Mouse (Mus musculus) liver, adult 2 months (tissue): ENCODE data around the gene Gm45716. TPM values are rescaled to one million over a fixed set of nuclear protein-coding genes. Genes with fewer than 3 reads are reported as not detected.

Experiments
- DNase-seq: peaks from one replicate; pipeline ENCODE4 v3.0.0-alpha.2; 2011; ENCODE audit warnings: low read depth, low spot score; ENCODE audit errors: extremely low read depth
- H3K27ac ChIP-seq: fragments of 200-500 bp; replicated peaks from 2 replicates; pipeline ENCODE4 v1.5.1; 2012; ENCODE audit warnings: low read depth, mild to moderate bottlenecking, control low read depth, inconsistent platforms, low read length; ENCODE audit not compliant: insufficient read depth
- H3K27me3 ChIP-seq: fragments of 200-500 bp; 2 replicates; pipeline ENCODE4 v1.6.1; 2012; ENCODE audit warnings: mild to moderate bottlenecking, moderate library complexity, low read length, inconsistent platforms; ENCODE audit not compliant: control insufficient read depth, insufficient read depth
- H3K36me3 ChIP-seq: fragments of 200-500 bp; 2 replicates; pipeline ENCODE4 v1.6.1; 2012; ENCODE audit warnings: low read length, inconsistent platforms; ENCODE audit not compliant: control insufficient read depth, insufficient read depth
- H3K4me1 ChIP-seq: fragments of 200-500 bp; 2 replicates; pipeline ENCODE4 v1.6.1; 2011; ENCODE audit warnings: low read length; ENCODE audit not compliant: control insufficient read depth, insufficient read depth
- H3K4me3 ChIP-seq: fragments of 200-500 bp; 2 replicates; pipeline ENCODE4 v1.5.1; 2011; ENCODE audit warnings: low read depth, mild to moderate bottlenecking, control low read depth, low read length, moderate library complexity; ENCODE audit not compliant: insufficient read depth
- H3K79me2 ChIP-seq: fragments of 200-500 bp; 2 replicates; pipeline ENCODE4 v1.6.1; 2012; ENCODE audit warnings: inconsistent platforms, mild to moderate bottlenecking, low read length, moderate library complexity; ENCODE audit not compliant: control insufficient read depth, insufficient read depth
- H3K9ac ChIP-seq: fragments of 200-500 bp; 2 replicates; pipeline ENCODE4 v1.6.1; 2012; ENCODE audit warnings: low read depth, mild to moderate bottlenecking, control low read depth, inconsistent platforms, low read length
- CTCF ChIP-seq: fragments of 200-500 bp; IDR thresholded peaks from 2 replicates; pipeline ENCODE4 v1.5.1; 2011; ENCODE audit warnings: low read depth, low read length, control low read depth
- POLR2A ChIP-seq: fragments of 200-500 bp; IDR thresholded peaks from 2 replicates; pipeline ENCODE4 v1.6.1; 2011; ENCODE audit warnings: low read length, control low read depth; ENCODE audit not compliant: insufficient read depth; ENCODE audit errors: extremely low read depth
- WGBS: fragments of 180-500 bp; shearing (Covaris S2); methylation state at CpG from one replicate; pipeline ENCODE4 v1.1.7; 2018; 5-methylcytosine and 5-hydroxymethylcytosine counted together
- polyA plus RNA-seq: library from polyadenylated mRNA; depleted of rRNA; stranded (reverse); fragments of >200 nt; gene quantifications from 2 replicates; pipeline ENCODE4 v1.2.3, GENCODE M21; 2012
- total RNA-seq: library from RNA; depleted of rRNA; stranded (reverse); fragments of >200 nt; gene quantifications from 2 replicates; pipeline ENCODE4 v1.2.3, GENCODE M21; 2014

Gene Gm45716
- total and polyA plus RNA-seq, 2 experiments: 1.9 to 4.9 TPM

DNA sequence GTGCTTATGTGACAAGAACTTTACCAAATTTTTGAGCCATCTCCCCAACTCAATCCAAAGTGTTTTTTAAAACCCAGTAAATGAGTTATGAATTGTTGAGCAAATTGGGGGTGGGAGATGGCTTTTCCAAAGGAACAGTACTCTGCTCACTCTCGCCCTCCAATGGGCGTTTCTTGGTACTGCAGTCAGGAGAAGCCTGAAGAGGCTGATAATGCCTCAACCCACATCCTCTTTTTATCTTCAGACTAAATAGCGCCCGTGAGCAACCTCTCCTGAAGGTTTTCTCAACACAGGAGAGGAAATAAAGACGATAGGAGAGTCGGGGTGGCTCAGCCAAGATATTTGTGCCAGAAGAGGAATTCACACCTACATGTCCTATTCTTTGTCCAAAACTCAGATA lies 19.7 kb upstream of the Gm45716 start:
- H3K9ac ChIP-seq: no peak overlapping the region
- no peaks in the 10 kb centered on the region; the same call in 1 of the 2 replicates for H3K27me3 ChIP-seq
- TF ChIP-seq CTCF (peak; percentile 52; the same call in 1 of the 2 replicates), POLR2A (no peak)
- no peaks in the 10 kb centered on the region for H3K4me1 ChIP-seq
- H3K36me3 ChIP-seq: no peaks in the 10 kb centered on the region
- no peak overlapping the region for H3K4me3 ChIP-seq
- DNase-seq: no peak
- no peak overlapping the region for H3K27ac ChIP-seq
- 13% methylated on average over 6 of the region's 6 CpGs for WGBS
- no peaks in the 10 kb centered on the region for H3K79me2 ChIP-seq

DNA sequence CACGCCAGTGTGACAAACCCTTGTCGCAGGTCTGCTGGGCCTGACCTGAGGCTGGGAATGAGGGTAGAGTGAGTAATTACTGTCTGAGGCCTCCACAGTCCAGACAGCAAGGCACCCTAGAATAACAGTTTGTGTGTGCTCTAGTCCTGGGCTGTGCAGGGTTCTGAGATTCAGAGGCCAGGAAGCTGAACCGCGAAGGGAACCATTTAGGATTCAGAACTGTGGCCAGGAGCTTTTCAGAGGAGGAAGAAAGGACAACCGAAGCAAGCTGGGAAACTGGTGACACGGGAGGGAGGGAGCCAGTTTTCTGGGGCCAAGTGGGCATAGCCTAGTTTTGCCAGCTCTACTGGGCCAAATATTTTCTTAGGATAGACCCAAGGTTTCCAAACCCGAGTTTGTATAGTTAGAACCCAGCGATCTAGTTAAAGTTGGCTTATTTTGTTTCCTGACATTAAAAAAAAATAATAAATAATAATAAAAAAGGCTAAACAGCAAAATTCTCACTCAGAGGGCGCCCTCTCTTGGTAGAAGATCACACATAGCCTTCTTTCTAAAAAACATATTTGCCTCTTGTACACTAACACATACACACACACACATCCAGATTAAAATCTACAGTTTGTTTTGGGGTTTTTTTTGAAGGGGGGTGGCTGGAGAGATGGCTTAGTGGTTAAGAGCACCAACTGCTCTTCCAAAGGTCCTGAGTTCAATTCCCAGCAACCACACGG lies 19.0 kb upstream of the Gm45716 start:
- Histone ChIP-seq H3K4me3 (no peak overlapping the region), H3K9ac (no peak overlapping the region), H3K79me2 (no peaks in the 10 kb centered on the region), H3K27me3 (no peaks in the 10 kb centered on the region; the same call in 1 of the 2 replicates), H3K36me3 (no peaks in the 10 kb centered on the region), H3K27ac (no peak overlapping the region), H3K4me1 (no peaks in the 10 kb centered on the region)
- TF ChIP-seq POLR2A (no peak), CTCF (0 out of 2 replicates have a peak, but pooled peaks have one; percentile 14)
- 87% methylated on average over 10 of the region's 10 CpGs for WGBS
- no peak for DNase-seq

DNA sequence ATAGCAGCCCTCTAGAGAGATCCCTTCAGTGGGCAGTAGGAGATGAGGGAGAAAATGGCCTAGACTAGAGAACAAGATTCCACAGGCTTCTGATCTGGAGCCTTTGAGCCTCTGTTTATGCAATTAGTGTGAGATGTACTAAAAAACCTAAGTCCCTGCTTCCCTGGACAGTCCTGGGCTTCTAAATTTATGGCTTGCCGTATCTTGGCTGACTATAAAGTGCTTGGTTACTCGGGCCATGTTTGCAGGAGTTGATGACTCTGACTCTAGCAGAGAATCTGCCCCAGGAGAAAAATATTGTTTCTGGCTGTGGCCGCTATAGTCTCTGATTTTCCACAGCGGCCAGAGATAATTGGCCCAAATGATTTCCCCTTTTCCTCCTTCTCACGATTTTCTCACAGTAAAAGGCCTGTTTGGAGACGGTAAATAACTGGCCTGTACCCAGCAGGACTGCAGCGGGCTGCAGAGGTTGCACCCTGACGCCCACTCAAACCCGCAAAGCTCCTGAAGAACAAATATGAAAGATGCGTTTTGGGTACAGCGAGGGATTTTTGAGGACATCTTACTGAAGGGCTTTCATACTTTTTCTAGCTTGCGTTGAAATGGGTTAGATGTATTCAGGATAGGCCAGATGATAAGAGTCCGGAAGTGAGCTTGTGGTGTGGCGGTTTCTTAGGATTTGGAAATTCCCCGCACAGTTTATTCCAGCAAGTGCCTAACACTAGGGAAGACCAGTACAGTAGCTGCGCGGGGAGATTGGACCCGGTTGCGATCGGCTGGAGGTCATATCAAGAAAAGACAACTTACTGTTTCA lies 18.1 kb upstream of the Gm45716 start:
- H3K4me1 ChIP-seq: no peaks in the 10 kb centered on the region
- no peak overlapping the region for H3K27ac ChIP-seq
- no peaks in the 10 kb centered on the region for H3K36me3 ChIP-seq
- TF ChIP-seq POLR2A (no peak), CTCF (no peak)
- no peak overlapping the region for H3K4me3 ChIP-seq
- 59% methylated on average over 20 of the region's 20 CpGs for WGBS
- H3K79me2 ChIP-seq: no peaks in the 10 kb centered on the region
- H3K9ac ChIP-seq: no peak overlapping the region
- H3K27me3 ChIP-seq: no peaks in the 10 kb centered on the region; the same call in 1 of the 2 replicates
- no peak for DNase-seq

DNA sequence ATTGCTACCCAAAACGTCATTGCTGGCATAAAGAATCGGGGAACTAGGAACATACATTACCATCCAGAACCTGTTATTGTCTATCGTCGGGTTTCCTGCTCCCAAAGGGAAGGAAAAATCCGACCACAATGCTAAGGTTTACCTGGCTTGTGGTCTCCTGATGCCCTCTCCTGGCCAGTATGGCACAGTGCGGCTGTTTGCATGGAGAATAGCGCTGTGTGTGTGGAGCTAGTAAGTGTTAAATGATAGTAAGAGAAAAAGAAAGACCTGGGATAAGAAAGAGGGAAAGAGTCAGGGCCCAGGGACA lies 17.5 kb upstream of the Gm45716 start:
- H3K9ac ChIP-seq: no peak overlapping the region
- no peaks in the 10 kb centered on the region for H3K36me3 ChIP-seq
- H3K27ac ChIP-seq: no peak overlapping the region
- H3K27me3 ChIP-seq: no peaks in the 10 kb centered on the region; the same call in 1 of the 2 replicates
- 1% methylated on average over 7 of the region's 7 CpGs for WGBS
- no peaks in the 10 kb centered on the region for H3K79me2 ChIP-seq
- H3K4me1 ChIP-seq: no peaks in the 10 kb centered on the region
- DNase-seq: peak; percentile 39
- H3K4me3 ChIP-seq: no peak overlapping the region
- TF ChIP-seq CTCF (peak; percentile 98), POLR2A (no peak)

DNA sequence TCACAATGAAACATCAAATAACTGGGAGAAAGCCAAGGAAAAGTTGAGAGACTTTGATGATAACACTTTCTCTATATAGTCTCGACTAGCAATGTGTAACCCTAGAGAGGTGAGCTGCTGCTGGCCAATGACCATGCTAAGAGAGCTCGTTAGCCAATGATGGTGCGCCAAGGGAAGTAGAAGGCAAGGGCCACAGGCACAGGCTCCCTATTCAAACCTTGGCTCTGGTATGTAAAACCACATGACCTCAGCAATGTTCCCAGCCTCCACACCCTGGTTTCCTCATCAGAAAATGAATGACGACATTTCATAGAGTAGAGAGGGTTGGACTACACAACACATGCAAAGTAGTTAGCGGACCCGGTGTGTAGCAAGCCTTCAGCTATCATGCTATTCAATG lies 15.2 kb upstream of the Gm45716 start:
- H3K79me2 ChIP-seq: no peaks in the 10 kb centered on the region
- TF ChIP-seq POLR2A: no peak
- no peak for TF ChIP-seq CTCF
- 82% methylated on average over 6 of the region's 6 CpGs for WGBS
- H3K36me3 ChIP-seq: no peaks in the 10 kb centered on the region
- H3K9ac ChIP-seq: no peak overlapping the region
- no peak overlapping the region for H3K27ac ChIP-seq
- no peak for DNase-seq
- no peaks in the 10 kb centered on the region for H3K4me1 ChIP-seq
- no peak overlapping the region for H3K4me3 ChIP-seq
- no peaks in the 10 kb centered on the region; the same call in 1 of the 2 replicates for H3K27me3 ChIP-seq
